Mouse (Mus musculus) neural tube, embryonic 11.5 days (tissue): ENCODE results near the gene Asb1. TPM values are rescaled to one million over a fixed set of nuclear protein-coding genes. Genes with fewer than 3 reads are reported as not detected.

Experiments used
- ATAC-seq: fragments of 200-750 bp; cut with Nextera tagmentation; 2 replicates; pipeline ENCODE4 v1.8.0; 2017; ENCODE audit warnings: moderate number of reproducible peaks, mild to moderate bottlenecking, moderate TSS enrichment, moderate library complexity; ENCODE audit not compliant: insufficient read depth, low FRiP score, low TSS enrichment
- DNase-seq: peaks from one replicate; pipeline ENCODE4 v3.0.0-alpha.2; 2015; ENCODE audit warnings: low spot score
- H3K27ac ChIP-seq: fragments of 300-500 bp; sonication (generic); 2 replicates; pipeline ENCODE4 v1.5.1; 2014; ENCODE audit warnings: low read depth, mild to moderate bottlenecking, low read length
- H3K27me3 ChIP-seq: fragments of 300-500 bp; sonication (generic); 2 replicates; pipeline ENCODE4 v1.6.1; 2014; ENCODE audit warnings: mild to moderate bottlenecking, low read length, mixed read lengths; ENCODE audit not compliant: control insufficient read depth, insufficient read depth
- H3K36me3 ChIP-seq: fragments of 300-500 bp; sonication (generic); 2 replicates; pipeline ENCODE4 v1.6.1; 2014; ENCODE audit warnings: mild to moderate bottlenecking, low read length, moderate library complexity, mixed read lengths; ENCODE audit not compliant: control insufficient read depth, insufficient read depth
- H3K4me1 ChIP-seq: fragments of 300-500 bp; sonication (generic); 2 replicates; pipeline ENCODE4 v1.6.1; 2014; ENCODE audit warnings: low read length, mixed read lengths; ENCODE audit not compliant: control insufficient read depth, insufficient read depth
- H3K4me2 ChIP-seq: fragments of 300-500 bp; sonication (generic); 2 replicates; pipeline ENCODE4 v1.6.1; 2014; ENCODE audit warnings: low read depth, mild to moderate bottlenecking, moderate library complexity
- H3K4me3 ChIP-seq: fragments of 300-500 bp; sonication (generic); 2 replicates; pipeline ENCODE4 v1.5.1; 2014; ENCODE audit warnings: low read depth, low read length
- H3K9ac ChIP-seq: fragments of 300-500 bp; sonication (generic); 2 replicates; pipeline ENCODE4 v1.6.1; 2014; ENCODE audit warnings: mild to moderate bottlenecking, low read length
- H3K9me3 ChIP-seq: fragments of 300-500 bp; sonication (generic); 2 replicates; pipeline ENCODE4 v1.6.1; 2016; ENCODE audit warnings: low read length; ENCODE audit not compliant: control insufficient read depth
- WGBS: fragments of 180-500 bp; shearing (Covaris S2); extraction: QIAGEN DNeasy Blood & Tissue Kit; methylation state at CpG from one replicate; pipeline ENCODE4 v1.1.7; 2014; 5-methylcytosine and 5-hydroxymethylcytosine counted together
- polyA plus RNA-seq: library from polyadenylated mRNA; unstranded; fragments of >200 nt; fragmentation: Nextera tagmentation; extraction: Ambion mirVana; gene quantifications from 2 replicates; pipeline ENCODE4 v1.2.1, GENCODE M21; 2014

The Asb1 gene
- 11.9 and 16.7 TPM in 2 replicates for polyA plus RNA-seq

DNA sequence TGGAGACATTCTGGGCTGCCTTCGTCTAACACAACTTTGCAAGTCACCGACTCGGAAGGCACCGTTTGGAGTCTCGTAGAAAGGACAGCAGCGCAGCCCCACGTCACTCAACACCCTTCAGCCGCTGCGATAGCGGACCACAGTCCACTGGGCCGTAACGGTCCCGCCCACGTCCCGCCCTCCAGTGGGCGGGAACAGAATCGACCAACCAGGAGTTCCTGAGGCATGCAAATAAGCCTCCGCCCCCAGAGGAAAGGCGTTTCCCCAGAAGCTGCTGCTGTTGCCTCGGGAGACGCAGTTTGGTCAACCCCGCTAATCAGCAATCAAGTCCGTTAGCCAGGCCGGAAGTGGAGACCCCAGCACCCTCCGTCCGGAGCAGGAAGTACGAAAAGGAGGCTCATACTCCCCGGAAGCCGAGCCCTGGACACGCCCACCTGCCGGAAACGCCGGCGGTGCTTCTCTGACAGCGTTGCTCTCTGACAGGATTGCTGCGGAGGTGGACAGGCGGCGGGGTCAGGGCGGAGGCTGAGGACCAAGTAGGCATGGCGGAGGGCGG lies at the start of gene Asb1:
Gene Asb1 (plus strand): TSS at position 274 of the 556 bp plus-strand sequence.
- peak; percentile 99 for DNase-seq
- H3K4me3 ChIP-seq = peak within 1 kb of the TSS; percentile 83
- peak within 1 kb of the TSS; percentile 34; the same call in 1 of the 2 replicates for H3K27ac ChIP-seq
- H3K9ac ChIP-seq = peak within 1 kb of the TSS; percentile 70
- H3K4me1 ChIP-seq = peaks cover 15% of the 10 kb centered on the region
- no peaks in the 10 kb centered on the region for H3K9me3 ChIP-seq
- H3K27me3 ChIP-seq = peaks cover 13% of the 10 kb centered on the region; the same call in 1 of the 2 replicates
- no peaks in the 10 kb centered on the region for H3K36me3 ChIP-seq
- under 1% methylated on average over 41 of the region's 41 CpGs for WGBS
- peak; percentile 96 for ATAC-seq
- peak within 1 kb of the TSS; percentile 98 for H3K4me2 ChIP-seq

DNA sequence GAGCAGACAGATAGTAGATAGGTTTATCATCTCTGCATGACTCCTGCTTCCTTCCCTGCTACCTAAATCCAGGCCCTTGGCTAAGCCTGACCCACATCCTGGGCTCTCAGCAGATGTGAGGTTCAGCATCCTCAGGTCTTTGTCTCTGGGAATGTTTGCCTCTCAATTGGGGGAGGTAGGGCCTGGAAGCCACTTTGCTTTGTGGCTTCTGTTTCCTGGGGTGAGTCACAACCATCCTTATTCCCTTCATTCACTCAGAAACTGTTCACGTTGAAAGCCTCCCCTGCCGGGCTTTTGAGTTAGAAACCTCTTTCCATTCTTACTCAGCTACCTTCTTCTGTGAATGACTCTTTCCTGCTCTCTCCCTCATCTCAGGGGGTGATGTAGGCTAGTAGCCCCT lies 47.6 kb upstream of the Asb1 start:
- H3K4me3 ChIP-seq = no peak overlapping the region
- H3K27me3 ChIP-seq = no peaks in the 10 kb centered on the region
- no peak overlapping the region for H3K27ac ChIP-seq
- 19% methylated on average over 2 of the region's 2 CpGs for WGBS
- H3K4me2 ChIP-seq = no peak overlapping the region
- H3K4me1 ChIP-seq = peaks cover 6% of the 10 kb centered on the region
- no peak for ATAC-seq
- no peak for DNase-seq
- H3K9ac ChIP-seq = no peak overlapping the region
- no peaks in the 10 kb centered on the region for H3K36me3 ChIP-seq
- no peaks in the 10 kb centered on the region for H3K9me3 ChIP-seq

- Histone ChIP-seq H3K27ac (no peak overlapping the region), H3K4me3 (peak overlapping the region; percentile 96), H3K4me1 (peaks cover 6% of the 10 kb centered on the region), H3K36me3 (no peaks in the 10 kb centered on the region), H3K4me2 (peak overlapping the region; percentile 69), H3K27me3 (no peaks in the 10 kb centered on the region), H3K9ac (no peak overlapping the region), H3K9me3 (no peaks in the 10 kb centered on the region)
- ATAC-seq (0 out of 2 replicates have a peak, but pooled peaks have one; percentile 11), DNase-seq (no peak)
- WGBS = 55% methylated on average over 3 of the region's 3 CpGs
Measured at GRCm38 (mm10) chr1:91493938-91494337, 46.4 kb upstream of the Asb1 start.

DNA sequence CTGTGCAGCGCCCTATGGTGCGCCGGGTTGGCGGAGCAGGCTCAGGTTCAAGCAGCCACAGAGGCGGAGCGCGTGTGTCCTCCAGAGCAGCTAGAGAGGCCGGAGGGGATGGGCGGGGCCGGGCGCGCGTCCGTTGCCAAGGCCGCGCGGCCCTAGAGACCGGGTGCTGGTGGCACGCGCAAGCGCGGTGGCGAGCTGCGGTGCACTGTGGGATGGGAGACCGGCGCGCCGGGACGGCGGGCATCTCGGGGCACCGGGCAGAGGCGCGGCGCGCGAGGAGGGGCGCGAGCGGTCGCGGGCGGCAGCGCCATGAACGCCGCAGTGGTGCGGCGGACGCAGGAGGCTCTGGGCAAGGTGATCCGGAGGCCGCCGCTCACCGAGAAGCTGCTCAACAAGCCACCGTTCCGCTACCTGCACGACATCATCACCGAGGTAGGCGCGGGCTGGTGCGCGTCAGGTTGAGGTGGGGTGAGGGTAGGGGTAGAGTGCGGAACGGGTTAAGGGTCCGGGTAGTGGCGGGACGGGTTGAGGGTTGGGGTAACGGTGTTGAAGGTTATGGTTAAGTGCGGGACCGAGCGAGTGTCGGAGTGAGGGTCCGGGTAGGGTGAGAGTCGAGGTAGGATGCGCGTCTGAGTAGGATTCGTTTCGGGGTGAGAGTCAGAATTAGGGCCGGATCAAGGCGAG lies 45.7 kb upstream of the Asb1 start, which contains the start of gene Traf3ip1:
Gene Traf3ip1 (plus strand): TSS at position 191 of the 684 bp plus-strand sequence.
- Histone ChIP-seq H3K27me3 (no peaks in the 10 kb centered on the region), H3K4me1 (peaks cover 6% of the 10 kb centered on the region), H3K4me3 (peak within 1 kb of the TSS; percentile 96), H3K27ac (no peak within 1 kb of the TSS), H3K4me2 (peak within 1 kb of the TSS; percentile 69), H3K9ac (peak within 1 kb of the TSS; percentile 84), H3K36me3 (no peaks in the 10 kb centered on the region), H3K9me3 (no peaks in the 10 kb centered on the region)
- under 1% methylated on average over 61 of the region's 79 CpGs for WGBS
- peak; percentile 97 for ATAC-seq
- DNase-seq = peak; percentile 95

DNA sequence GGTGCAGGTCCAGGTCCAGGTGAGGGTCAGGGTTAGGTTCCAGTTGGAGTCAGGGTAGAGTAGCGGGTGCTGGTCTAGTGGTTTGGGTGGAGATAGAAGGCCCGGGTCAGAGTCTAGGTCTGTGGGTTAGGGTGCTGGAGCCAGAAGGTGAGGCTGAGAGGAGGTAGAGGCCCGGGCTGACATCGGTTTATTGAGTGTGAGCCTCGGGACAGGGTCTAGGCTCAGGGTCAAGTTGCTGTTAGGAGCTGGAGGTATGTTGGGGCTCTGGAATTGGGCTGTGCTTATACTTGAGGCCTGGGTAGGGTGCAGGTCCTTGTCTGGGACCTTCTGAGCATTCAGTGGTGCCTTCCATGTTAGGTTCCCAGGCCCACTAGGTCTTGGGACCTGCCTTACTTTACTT lies 45.0 kb upstream of the Asb1 start:
- 0 out of 2 replicates have a peak, but pooled peaks have one; percentile 1 for ATAC-seq
- Histone ChIP-seq H3K4me1 (peaks cover 6% of the 10 kb centered on the region), H3K9ac (peak overlapping the region; percentile 84), H3K9me3 (no peaks in the 10 kb centered on the region), H3K4me2 (peak overlapping the region; percentile 69), H3K4me3 (peak overlapping the region; percentile 96), H3K36me3 (no peaks in the 10 kb centered on the region), H3K27ac (no peak overlapping the region), H3K27me3 (no peaks in the 10 kb centered on the region)
- WGBS = 55% methylated on average over 5 of the region's 5 CpGs
- DNase-seq = no peak

DNA sequence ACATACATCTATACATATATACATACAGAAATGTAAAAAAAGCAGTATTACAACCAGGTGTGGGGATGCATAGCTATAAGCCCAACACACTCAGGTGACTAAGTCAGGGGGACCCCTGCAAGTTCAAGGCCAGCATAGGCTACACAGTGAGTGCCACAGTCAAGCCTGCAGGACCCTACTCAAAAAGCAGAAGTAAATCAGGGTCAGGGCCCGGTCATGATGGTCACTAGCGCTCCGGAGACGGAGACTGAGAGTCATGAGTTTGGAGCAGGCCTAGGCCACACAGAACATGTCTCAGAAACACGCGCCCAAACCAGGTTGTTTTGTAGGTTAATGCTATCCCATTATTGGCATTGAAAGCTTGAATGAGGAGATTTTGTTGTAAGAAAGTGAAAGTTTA lies 41.8 kb upstream of the Asb1 start:
- Histone ChIP-seq H3K27me3 (no peaks in the 10 kb centered on the region), H3K4me1 (peaks cover 6% of the 10 kb centered on the region), H3K9me3 (no peaks in the 10 kb centered on the region), H3K4me3 (no peak overlapping the region), H3K27ac (no peak overlapping the region), H3K9ac (no peak overlapping the region), H3K4me2 (no peak overlapping the region), H3K36me3 (peaks cover 5% of the 10 kb centered on the region)
- DNase-seq = no peak
- WGBS = 95% methylated on average over 6 of the region's 6 CpGs
- no peak for ATAC-seq

DNA sequence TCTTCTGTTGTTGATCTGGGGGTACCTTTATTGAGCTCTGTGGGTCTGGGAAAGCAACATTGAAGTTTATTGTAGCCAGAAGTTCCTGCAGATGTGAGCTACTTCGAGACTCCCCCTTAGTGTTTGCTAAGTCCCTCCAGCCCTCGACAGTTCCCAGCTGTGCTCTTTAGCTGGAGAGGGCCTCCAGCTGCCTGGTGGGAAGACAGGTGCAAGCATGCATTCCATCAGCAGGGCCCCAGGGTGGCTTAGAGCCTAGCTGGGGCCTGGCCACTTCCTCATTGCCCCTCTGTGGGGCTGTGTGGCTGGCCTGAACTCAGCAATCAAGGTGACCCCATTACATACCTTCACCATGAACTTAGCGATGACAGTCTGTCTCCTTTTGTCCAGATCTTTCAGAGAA lies 35.7 kb upstream of the Asb1 start:
- WGBS = 76% methylated on average over 3 of the region's 3 CpGs
- Histone ChIP-seq H3K4me3 (no peak overlapping the region), H3K27me3 (no peaks in the 10 kb centered on the region), H3K27ac (no peak overlapping the region), H3K9ac (no peak overlapping the region), H3K36me3 (peaks cover 7% of the 10 kb centered on the region), H3K9me3 (no peaks in the 10 kb centered on the region), H3K4me1 (no peaks in the 10 kb centered on the region), H3K4me2 (no peak overlapping the region)
- DNase-seq (no peak), ATAC-seq (no peak)

DNA sequence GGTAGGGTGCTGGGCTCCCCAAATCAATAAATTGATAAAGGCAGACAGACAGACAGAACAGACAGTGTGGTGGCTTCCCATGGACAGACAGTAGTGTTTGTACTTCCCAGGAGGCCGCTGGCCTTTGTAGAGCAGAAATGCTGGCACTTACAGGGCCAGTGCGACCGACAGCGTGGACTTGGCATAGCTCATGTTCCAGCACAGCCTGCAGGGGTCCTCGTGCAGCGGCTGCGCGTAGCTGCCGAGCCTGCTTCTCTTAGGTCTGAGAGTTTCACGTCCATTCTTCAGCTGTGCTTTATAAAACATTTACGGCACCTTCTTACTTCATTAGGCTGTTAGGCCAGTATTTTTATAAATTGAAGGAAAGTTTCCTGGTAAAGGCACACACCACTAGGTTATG lies 25.4 kb upstream of the Asb1 start:
- no peaks in the 10 kb centered on the region for H3K9me3 ChIP-seq
- ATAC-seq (no peak), DNase-seq (no peak)
- peaks cover 3% of the 10 kb centered on the region; the same call in 1 of the 2 replicates for H3K36me3 ChIP-seq
- 90% methylated on average over 11 of the region's 11 CpGs for whole genome bisulfite sequencing
- H3K4me3 ChIP-seq = no peak overlapping the region
- no peaks in the 10 kb centered on the region for H3K27me3 ChIP-seq
- H3K9ac ChIP-seq = no peak overlapping the region
- no peak overlapping the region for H3K27ac ChIP-seq
- no peaks in the 10 kb centered on the region for H3K4me1 ChIP-seq
- no peak overlapping the region for H3K4me2 ChIP-seq

- Histone ChIP-seq H3K27ac (no peak overlapping the region), H3K36me3 (peaks cover 4% of the 10 kb centered on the region; the same call in 1 of the 2 replicates), H3K4me2 (no peak overlapping the region), H3K4me1 (no peaks in the 10 kb centered on the region), H3K9ac (no peak overlapping the region), H3K27me3 (no peaks in the 10 kb centered on the region), H3K9me3 (no peaks in the 10 kb centered on the region), H3K4me3 (no peak overlapping the region)
- ATAC-seq (no peak), DNase-seq (no peak)
- 88% methylated on average over 6 of the region's 6 CpGs for WGBS
Measured at GRCm38 (mm10) chr1:91515642-91516041, 24.7 kb upstream of the Asb1 start.
